Mouse (Mus musculus): ENCODE measurements around the gene Ybx3.

- no peak for TF ChIP-seq POLR2A (IDR thresholded peaks at IDR 0.05; ENCODE audit: insufficient read depth, low read length)
- TF ChIP-seq CTCF (IDR thresholded peaks at IDR 0.05; ENCODE audit: low read depth, low read length) = no peak
Observed at GRCm38 (mm10) chr6:131434088-131434487, 45.8 kb upstream of the Ybx3 start.

Measured in ES-Bruce4 (cell line).